Mouse (Mus musculus) forebrain, postnatal 0 days (tissue): Measurements from ENCODE around the gene Sulf2. TPM values are rescaled to one million over a fixed set of nuclear protein-coding genes. Genes with fewer than 3 reads are reported as not detected.

Source experiments
- ATAC-seq: fragments of 200-750 bp; cut with Nextera tagmentation; 2 replicates; pipeline ENCODE4 v1.8.0; 2017; ENCODE audit warnings: mild to moderate bottlenecking, moderate library complexity
- DNase-seq: peaks from one replicate; pipeline ENCODE4 v3.0.0-alpha.2; 2015
- H3K27ac ChIP-seq: fragments of 300-500 bp; sonication (generic); 2 replicates; pipeline ENCODE4 v1.5.1; 2014; ENCODE audit warnings: low read depth, mild to moderate bottlenecking, antibody characterized with exemption, low read length, moderate library complexity, mixed read lengths
- H3K27me3 ChIP-seq: fragments of 300-500 bp; sonication (generic); 2 replicates; pipeline ENCODE4 v1.6.1; 2014; ENCODE audit warnings: mild to moderate bottlenecking, low read length, mixed read lengths; ENCODE audit not compliant: insufficient read depth
- H3K36me3 ChIP-seq: fragments of 300-500 bp; sonication (generic); 2 replicates; pipeline ENCODE4 v1.6.1; 2014; ENCODE audit warnings: mild to moderate bottlenecking, moderate library complexity; ENCODE audit not compliant: insufficient read depth
- H3K4me1 ChIP-seq: fragments of 300-500 bp; sonication (generic); 2 replicates; pipeline ENCODE4 v1.6.1; 2014; ENCODE audit warnings: antibody characterized with exemption; ENCODE audit not compliant: insufficient read depth
- H3K4me2 ChIP-seq: fragments of 300-500 bp; sonication (generic); 2 replicates; pipeline ENCODE4 v1.6.1; 2014; ENCODE audit warnings: low read depth, mild to moderate bottlenecking, moderate library complexity
- H3K4me3 ChIP-seq: fragments of 300-500 bp; sonication (generic); 2 replicates; pipeline ENCODE4 v1.5.1; 2014; ENCODE audit warnings: low read depth, low read length, mixed read lengths
- H3K9ac ChIP-seq: fragments of 300-500 bp; sonication (generic); 2 replicates; pipeline ENCODE4 v1.6.1; 2014; ENCODE audit warnings: mild to moderate bottlenecking
- H3K9me3 ChIP-seq: fragments of 300-500 bp; sonication (generic); 2 replicates; pipeline ENCODE4 v1.6.1; 2016; ENCODE audit warnings: low read length
- CTCF ChIP-seq: sonication (generic); IDR thresholded peaks from 2 replicates; pipeline ENCODE4 v1.5.1; 2016; ENCODE audit warnings: antibody characterized with exemption, control low read depth, low read depth
- WGBS: fragments of 180-500 bp; shearing (Covaris S2); extraction: QIAGEN DNeasy Blood & Tissue Kit; methylation state at CpG from one replicate; pipeline ENCODE4 v1.1.7; 2014; 5-methylcytosine and 5-hydroxymethylcytosine counted together
- polyA plus RNA-seq: library from polyadenylated mRNA; unstranded; fragments of >200 nt; fragmentation: Nextera tagmentation; extraction: Ambion mirVana; gene quantifications from 2 replicates; pipeline ENCODE4 v1.2.1, GENCODE M21; 2015
- total RNA-seq: library from RNA; depleted of rRNA; stranded (reverse); fragments of >200 nt; gene quantifications from 2 replicates; pipeline ENCODE4 v1.2.3, GENCODE M21; 2014

Gene Sulf2
- total and polyA plus RNA-seq, 2 experiments from 2014 or later = 67.5 to 95.6 TPM

DNA sequence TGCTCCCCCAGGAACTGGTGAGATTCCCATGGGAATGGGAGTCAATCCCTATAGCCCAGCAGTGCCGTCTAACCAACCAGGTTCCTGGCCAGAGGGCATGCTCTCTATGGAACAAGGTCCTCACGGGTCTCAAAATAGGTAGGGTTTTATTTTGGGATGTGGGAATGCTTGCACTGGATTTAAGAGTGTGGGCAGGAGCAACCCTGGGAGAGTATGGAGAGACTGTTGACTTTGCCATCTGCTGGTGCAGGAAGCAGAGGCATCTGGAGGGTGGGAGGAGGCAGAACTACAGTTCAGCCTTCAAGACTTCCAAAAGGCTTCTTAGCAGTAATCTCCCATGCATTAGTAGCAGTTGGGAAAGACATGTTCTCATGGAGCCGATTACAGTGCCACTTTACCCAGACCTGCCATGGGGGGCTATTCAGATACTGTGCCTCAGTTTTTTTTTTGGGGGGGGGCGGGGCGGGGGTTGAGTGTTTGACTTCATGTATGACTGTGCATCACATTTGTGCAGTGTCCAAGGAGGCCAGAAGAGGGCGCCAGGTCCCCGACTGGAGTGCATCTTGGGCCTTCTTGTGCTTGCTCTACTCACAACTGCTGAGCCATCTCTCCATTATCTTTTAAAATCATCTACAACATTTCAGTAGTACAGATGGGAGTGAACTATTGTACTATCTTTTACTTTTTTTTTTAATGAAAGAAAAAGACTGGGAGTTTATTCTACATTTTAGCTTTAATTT lies 95.6 kb downstream of the Sulf2 start:
- no peaks in the 10 kb centered on the region for H3K9me3 ChIP-seq
- no peak overlapping the region for H3K4me3 ChIP-seq
- H3K27ac ChIP-seq = no peak overlapping the region
- H3K4me1 ChIP-seq = no peaks in the 10 kb centered on the region
- H3K27me3 ChIP-seq = no peaks in the 10 kb centered on the region
- peaks cover 40% of the 10 kb centered on the region for H3K36me3 ChIP-seq
- no peak overlapping the region for H3K9ac ChIP-seq
- DNase-seq (no peak), ATAC-seq (peak; percentile 54; the same call in 1 of the 2 replicates)
- no peak overlapping the region for H3K4me2 ChIP-seq
- WGBS = 81% methylated on average over 7 of the region's 7 CpGs
- TF ChIP-seq CTCF = peak; percentile 55

DNA sequence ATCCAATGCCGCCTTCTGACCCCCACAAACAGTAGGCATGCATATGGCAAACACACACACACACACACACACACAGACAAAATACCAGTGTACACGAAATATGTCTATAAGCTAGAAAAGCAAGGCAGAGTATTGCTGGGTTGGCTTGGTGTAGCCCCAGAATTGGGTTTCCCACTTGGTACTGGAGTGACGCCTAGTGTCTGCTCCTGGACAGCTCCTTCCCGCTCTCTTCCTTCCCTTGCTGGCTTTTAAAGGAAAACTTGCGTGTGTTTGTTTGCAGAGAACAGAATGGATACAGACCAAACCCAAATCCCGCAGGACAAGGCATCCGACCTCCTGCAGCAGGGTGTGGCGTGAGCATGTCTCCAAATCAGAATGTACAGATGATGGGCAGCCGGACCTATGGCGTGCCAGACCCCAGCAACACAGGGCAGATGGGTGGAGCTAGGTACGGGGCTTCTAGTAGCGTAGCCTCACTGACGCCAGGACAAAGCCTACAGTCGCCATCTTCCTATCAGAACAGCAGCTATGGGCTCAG lies 101.4 kb downstream of the Sulf2 start:
- no peak for TF ChIP-seq CTCF
- Histone ChIP-seq H3K36me3 (peaks cover 49% of the 10 kb centered on the region), H3K9ac (no peak overlapping the region), H3K9me3 (no peaks in the 10 kb centered on the region), H3K27ac (no peak overlapping the region), H3K27me3 (no peaks in the 10 kb centered on the region), H3K4me2 (no peak overlapping the region), H3K4me1 (no peaks in the 10 kb centered on the region), H3K4me3 (no peak overlapping the region)
- WGBS = 93% methylated on average over 14 of the region's 14 CpGs
- DNase-seq (no peak), ATAC-seq (no peak)

DNA sequence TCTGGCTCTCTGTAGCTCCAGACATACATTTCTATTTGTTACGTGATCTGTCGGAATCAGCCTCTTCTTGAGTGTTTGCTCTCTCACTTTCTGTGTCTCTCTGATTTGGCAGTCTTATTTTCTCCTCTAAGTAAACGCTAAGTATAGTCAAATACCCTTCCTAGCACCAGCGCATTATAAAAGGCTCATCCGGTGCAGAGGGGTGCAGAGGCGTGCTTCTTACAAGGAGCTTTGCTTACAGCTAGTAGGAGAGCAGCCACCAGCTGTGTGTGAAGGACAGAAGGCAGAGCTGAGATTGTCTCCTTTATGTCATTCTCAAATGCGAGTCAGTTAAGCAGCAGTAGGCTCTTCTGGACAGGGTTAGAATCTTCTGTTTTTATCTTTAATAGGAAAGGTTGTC lies 103.5 kb downstream of the Sulf2 start:
- Histone ChIP-seq H3K27ac (no peak overlapping the region), H3K9me3 (no peaks in the 10 kb centered on the region), H3K4me2 (no peak overlapping the region), H3K4me1 (no peaks in the 10 kb centered on the region), H3K4me3 (no peak overlapping the region), H3K9ac (no peak overlapping the region), H3K36me3 (peaks cover 61% of the 10 kb centered on the region), H3K27me3 (no peaks in the 10 kb centered on the region)
- DNase-seq = no peak
- no peak for ATAC-seq
- 90% methylated on average over 7 of the region's 7 CpGs for WGBS
- TF ChIP-seq CTCF = no peak

DNA sequence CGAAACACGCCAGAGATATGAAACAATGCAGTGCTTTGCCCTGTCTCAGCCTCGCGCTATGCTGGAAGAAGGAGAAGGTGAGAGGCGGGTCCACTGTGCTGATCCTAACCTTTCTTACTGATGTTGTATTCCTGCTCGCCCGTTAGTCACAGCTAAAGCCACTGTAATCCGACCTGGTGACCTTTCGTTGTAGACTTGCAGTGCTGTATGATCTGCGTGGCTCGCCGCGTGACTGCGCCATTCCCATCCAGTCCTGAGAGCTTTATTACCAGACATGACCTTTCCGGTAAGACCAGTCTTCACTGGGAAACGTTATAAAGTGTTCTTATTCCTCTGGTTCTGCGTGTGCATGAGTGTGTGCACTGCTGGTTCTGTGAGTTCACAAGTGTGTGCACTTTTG lies 104.0 kb downstream of the Sulf2 start:
- no peak for DNase-seq
- Histone ChIP-seq H3K9me3 (no peaks in the 10 kb centered on the region), H3K4me3 (no peak overlapping the region), H3K4me2 (no peak overlapping the region), H3K27ac (no peak overlapping the region), H3K27me3 (no peaks in the 10 kb centered on the region), H3K4me1 (no peaks in the 10 kb centered on the region), H3K36me3 (peaks cover 61% of the 10 kb centered on the region), H3K9ac (no peak overlapping the region)
- WGBS = 86% methylated on average over 17 of the region's 17 CpGs
- no peak for TF ChIP-seq CTCF
- ATAC-seq = no peak

DNA sequence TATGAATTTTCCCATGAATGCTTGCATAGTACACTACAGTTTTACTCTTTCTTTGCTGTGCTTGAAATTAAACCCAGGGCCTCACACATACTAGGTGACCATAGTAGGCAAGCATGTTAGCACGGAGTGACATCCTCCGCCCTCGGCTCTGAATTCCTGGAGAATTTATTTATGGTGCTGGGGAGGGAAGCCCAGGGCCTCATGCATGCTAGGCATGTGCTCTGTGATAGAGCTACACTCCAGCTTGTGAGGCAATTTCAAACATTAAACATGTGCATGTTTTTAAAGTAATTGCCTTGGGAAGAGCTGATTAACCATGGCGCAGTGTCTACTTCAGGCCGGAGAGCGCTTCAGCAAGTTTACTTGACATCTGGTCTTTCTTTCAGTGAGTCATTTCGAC lies 106.6 kb downstream of the Sulf2 start:
- Histone ChIP-seq H3K27me3 (no peaks in the 10 kb centered on the region), H3K27ac (no peak overlapping the region), H3K4me2 (no peak overlapping the region), H3K36me3 (peaks cover 45% of the 10 kb centered on the region), H3K9ac (no peak overlapping the region), H3K4me1 (no peaks in the 10 kb centered on the region), H3K9me3 (no peaks in the 10 kb centered on the region), H3K4me3 (no peak overlapping the region)
- TF ChIP-seq CTCF = no peak
- 81% methylated on average over 7 of the region's 7 CpGs for WGBS
- DNase-seq (no peak), ATAC-seq (peak; percentile 64)

DNA sequence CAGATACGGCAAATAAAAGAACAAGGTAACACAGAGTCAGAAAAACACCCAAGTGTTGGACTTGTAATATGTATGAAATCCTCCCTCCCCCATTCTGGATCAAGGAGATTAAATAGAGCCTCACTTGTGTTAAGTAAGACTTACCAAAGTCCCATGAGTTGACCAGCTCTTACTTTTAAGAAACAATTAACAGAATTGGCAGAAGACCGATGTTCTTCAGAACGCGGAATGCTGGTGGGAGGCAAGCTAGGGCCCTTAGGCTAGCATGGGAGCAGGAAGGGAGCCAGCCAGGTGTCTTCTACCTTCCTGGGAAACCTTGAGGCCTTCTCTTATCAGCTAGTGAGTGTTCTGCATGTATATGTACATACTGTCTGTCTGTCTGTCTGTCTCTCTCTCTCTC lies 107.5 kb downstream of the Sulf2 start:
- 98% methylated on average over 4 of the region's 4 CpGs for whole genome bisulfite sequencing
- Histone ChIP-seq H3K9me3 (no peaks in the 10 kb centered on the region), H3K9ac (no peak overlapping the region), H3K4me3 (no peak overlapping the region), H3K27ac (no peak overlapping the region), H3K36me3 (peaks cover 45% of the 10 kb centered on the region), H3K4me1 (no peaks in the 10 kb centered on the region), H3K27me3 (no peaks in the 10 kb centered on the region), H3K4me2 (no peak overlapping the region)
- ATAC-seq (no peak), DNase-seq (no peak)
- no peak for TF ChIP-seq CTCF

DNA sequence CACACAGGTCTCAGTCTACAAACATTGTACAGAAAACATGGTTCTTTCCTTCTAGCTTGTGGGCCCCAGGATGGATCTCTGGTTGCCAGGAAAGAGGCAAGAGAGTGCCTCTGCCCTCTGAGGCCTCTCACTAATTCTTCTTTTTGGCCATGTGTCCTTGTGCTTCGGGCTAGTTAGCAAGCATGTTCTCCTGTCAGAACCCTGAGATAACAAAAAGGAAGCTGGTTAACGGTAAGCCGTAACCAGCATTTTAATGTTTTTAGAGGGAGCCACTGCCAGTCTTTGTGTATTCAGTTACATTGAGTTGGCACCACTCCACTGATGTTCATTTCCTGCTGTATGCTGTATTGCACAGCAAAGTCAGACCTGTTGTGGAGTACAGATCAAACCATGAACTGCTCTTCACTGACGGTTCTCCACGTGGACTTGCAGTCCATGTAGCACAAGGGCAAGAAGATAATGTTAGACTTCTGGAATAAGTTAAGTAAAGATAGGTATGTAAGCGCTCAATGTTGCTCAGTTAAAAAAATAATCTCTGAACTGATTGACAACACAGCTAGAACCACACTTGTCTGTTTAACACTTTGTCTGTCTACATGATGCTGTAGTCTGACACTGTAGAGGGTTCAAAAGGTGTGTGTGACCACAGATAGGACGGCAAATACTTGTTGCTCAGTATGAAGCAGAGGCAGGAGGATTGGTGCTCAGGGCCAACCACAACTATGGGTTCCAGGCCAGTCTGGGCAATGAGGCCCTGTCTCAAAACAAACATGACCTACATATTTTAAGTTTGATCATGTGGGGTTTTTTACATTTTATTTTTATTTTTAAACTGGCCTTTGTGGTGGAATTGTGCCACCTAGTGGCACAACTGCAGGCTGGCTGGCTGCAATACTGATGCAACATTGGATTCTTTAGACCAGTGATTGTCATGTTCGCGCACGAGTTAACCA lies 109.6 kb downstream of the Sulf2 start:
- ATAC-seq = no peak
- Histone ChIP-seq H3K36me3 (peaks cover 27% of the 10 kb centered on the region), H3K4me2 (no peak overlapping the region), H3K27ac (no peak overlapping the region), H3K4me1 (no peaks in the 10 kb centered on the region), H3K9me3 (no peaks in the 10 kb centered on the region), H3K4me3 (no peak overlapping the region), H3K9ac (no peak overlapping the region), H3K27me3 (no peaks in the 10 kb centered on the region)
- TF ChIP-seq CTCF = peak; percentile 84
- WGBS = 49% methylated on average over 10 of the region's 10 CpGs
- peak; percentile 71 for DNase-seq
